Comparison of ENCODE assay signal across 10 mouse cellular contexts in genomic region chr19:46646041-46646481, GRCm38 (mm10). TPM values are rescaled to one million over a fixed set of nuclear protein-coding genes. Genes with fewer than 3 reads are reported as not detected.
A peak's percentile ranks its signal among the peaks of the same experiment; 100 is the strongest.
DNase-seq lines count a peak whose midpoint lies in the region; ATAC-seq and TF ChIP-seq lines count a peak whose summit lies in the region.
"Had no signal": no experiment of that assay in that cellular context is flagged by ENCODE, and none has a peak within 500 bp of the region (broad histone marks: within the 10 kb centered on the region; RNA-seq: fewer than 3 reads in every experiment).

No protein-coding gene starts in this region.

- H3K36me3 ChIP-seq in forebrain, postnatal 0 days (ENCODE audit: insufficient read depth), result no peaks in the 10 kb centered on the region; the same call in 1 of the 2 replicates
- peaks cover 9% of the 10 kb centered on the region for H3K36me3 ChIP-seq in forebrain, embryonic 14.5 days (ENCODE audit: control insufficient read depth, insufficient read depth, low read length)
- H3K36me3 ChIP-seq in lung, postnatal 0 days (ENCODE audit: insufficient read depth, low read length), result peaks cover 4% of the 10 kb centered on the region
- no peaks in the 10 kb centered on the region for H3K36me3 ChIP-seq in hindbrain, embryonic 15.5 days
- no peaks in the 10 kb centered on the region for H3K36me3 ChIP-seq in myocyte (ENCODE audit: control insufficient read depth, insufficient read depth)

- H3K4me2 ChIP-seq in forebrain, postnatal 0 days (ENCODE audit: low read depth), result no peak overlapping the region
- H3K4me2 ChIP-seq in forebrain, embryonic 14.5 days (ENCODE audit: low read length), result no peak overlapping the region
- no peak overlapping the region for H3K4me2 ChIP-seq in lung, postnatal 0 days (replicated peaks; ENCODE audit: low read depth, low read length)
- H3K4me2 ChIP-seq in hindbrain, embryonic 15.5 days, result no peak overlapping the region
- H3K4me2 ChIP-seq in myocyte (ENCODE audit: low read depth), result peak overlapping the region; percentile 76

- no peak overlapping the region for H3ac ChIP-seq in myocyte (ENCODE audit: control insufficient read depth, insufficient read length)

- H3K4me1 ChIP-seq in forebrain, postnatal 0 days (ENCODE audit: insufficient read depth), result peaks cover 6% of the 10 kb centered on the region
- H3K4me1 ChIP-seq in forebrain, embryonic 14.5 days (ENCODE audit: control insufficient read depth, insufficient read depth, low read length), result peaks cover 26% of the 10 kb centered on the region; the same call in 1 of the 2 replicates
- H3K4me1 ChIP-seq in lung, postnatal 0 days (ENCODE audit: insufficient read depth, low read depth, low read length), result peaks cover 46% of the 10 kb centered on the region
- H3K4me1 ChIP-seq in hindbrain, embryonic 15.5 days (replicated peaks), result peaks cover 56% of the 10 kb centered on the region

- TF ChIP-seq POLR2A in myocyte (IDR thresholded peaks at IDR 0.05; ENCODE audit: insufficient read length, low read depth), result no peak

- H3K4me3 ChIP-seq in forebrain, postnatal 0 days (ENCODE audit: low read depth, low read length), result no peak overlapping the region
- H3K4me3 ChIP-seq in forebrain, embryonic 14.5 days (ENCODE audit: low read depth, low read length), result no peak overlapping the region
- H3K4me3 ChIP-seq in lung, postnatal 0 days (ENCODE audit: low read depth, low read length), result no peak overlapping the region
- no peak overlapping the region for H3K4me3 ChIP-seq in hindbrain, embryonic 15.5 days
- no peak overlapping the region for H3K4me3 ChIP-seq in myocyte
- H3K4me3 ChIP-seq: erythroblast, embryonic 14.5 days had no signal

- no peak for ATAC-seq in forebrain, postnatal 0 days
- ATAC-seq in forebrain, embryonic 14.5 days, result no peak
- no peak for ATAC-seq in lung, postnatal 0 days
- no peak for ATAC-seq in hindbrain, embryonic 15.5 days (ENCODE audit: low FRiP score, low read depth)
- ATAC-seq: CD4-positive, CD25-positive, alpha-beta regulatory T cell, adult 4 months had no signal

- H3K9me3 ChIP-seq in forebrain, postnatal 0 days (ENCODE audit: low read length), result no peaks in the 10 kb centered on the region
- H3K9me3 ChIP-seq in forebrain, embryonic 14.5 days (replicated peaks; ENCODE audit: control insufficient read depth, low read length), result no peaks in the 10 kb centered on the region
- H3K9me3 ChIP-seq in lung, postnatal 0 days (ENCODE audit: low read length), result no peaks in the 10 kb centered on the region
- H3K9me3 ChIP-seq in hindbrain, embryonic 15.5 days, result no peaks in the 10 kb centered on the region

- no peak overlapping the region for H3K9ac ChIP-seq in forebrain, postnatal 0 days
- H3K9ac ChIP-seq in forebrain, embryonic 14.5 days (ENCODE audit: low read length), result no peak overlapping the region
- H3K9ac ChIP-seq in lung, postnatal 0 days (replicated peaks; ENCODE audit: low read depth), result no peak overlapping the region
- no peak overlapping the region for H3K9ac ChIP-seq in hindbrain, embryonic 15.5 days

- TF ChIP-seq CTCF in forebrain, postnatal 0 days (IDR thresholded peaks at IDR 0.05; ENCODE audit: low read depth), result no peak
- TF ChIP-seq CTCF in lung, postnatal 0 days (IDR thresholded peaks at IDR 0.05), result no peak

- no peak for DNase-seq in forebrain, postnatal 0 days
- DNase-seq in forebrain, embryonic 14.5 days (ENCODE audit: low spot score), result no peak
- no peak for DNase-seq in lung, postnatal 0 days (ENCODE audit: low spot score)
- no peak for DNase-seq in lung, adult 18-20 months
- no peak for DNase-seq in layer of hippocampus, postnatal 25 days (ENCODE audit: extremely low spot score in 1 of 2, low spot score in 1 of 2)
- no peak for DNase-seq in thymus, postnatal 10 days (ENCODE audit: low spot score in 2 of 2)

- no peak for TF ChIP-seq EP300 in lung, postnatal 0 days (IDR thresholded peaks at IDR 0.05)

- WGBS in forebrain, postnatal 0 days, result 68% methylated on average over 12 of the region's 12 CpGs
- 74% methylated on average over 12 of the region's 12 CpGs for WGBS in forebrain, embryonic 14.5 days
- 71% methylated on average over 12 of the region's 12 CpGs for WGBS in lung, postnatal 0 days
- WGBS in hindbrain, embryonic 15.5 days, result 79% methylated on average over 12 of the region's 12 CpGs

- no peaks in the 10 kb centered on the region for H3K27me3 ChIP-seq in forebrain, postnatal 0 days (ENCODE audit: insufficient read depth, low read length)
- H3K27me3 ChIP-seq in forebrain, embryonic 14.5 days (replicated peaks; ENCODE audit: control insufficient read depth, insufficient read depth, low read length), result no peaks in the 10 kb centered on the region
- no peaks in the 10 kb centered on the region for H3K27me3 ChIP-seq in lung, postnatal 0 days (replicated peaks; ENCODE audit: insufficient read depth, low read length)
- no peaks in the 10 kb centered on the region for H3K27me3 ChIP-seq in hindbrain, embryonic 15.5 days
- no peaks in the 10 kb centered on the region for H3K27me3 ChIP-seq in myocyte (ENCODE audit: control insufficient read depth, insufficient read depth, insufficient read length)

- H3K27ac ChIP-seq in forebrain, postnatal 0 days (ENCODE audit: low read depth, low read length), result peak overlapping the region; percentile 50; the same call in 1 of the 2 replicates
- no peak overlapping the region for H3K27ac ChIP-seq in forebrain, embryonic 14.5 days (ENCODE audit: low read depth, low read length)
- H3K27ac ChIP-seq in lung, postnatal 0 days (ENCODE audit: low read length), result peak overlapping the region; percentile 64; the same call in 1 of the 2 replicates
- peak overlapping the region; percentile 65; the same call in 1 of the 2 replicates for H3K27ac ChIP-seq in hindbrain, embryonic 15.5 days (replicated peaks)

- H3K79me2 ChIP-seq in myocyte (ENCODE audit: control insufficient read depth, insufficient read depth), result peaks cover 13% of the 10 kb centered on the region

TF ChIP-seq in myocyte, 11 proteins besides CTCF, POLR2A, EP300 and RAD21:
- no peak for TF ChIP-seq TCF3 (IDR thresholded peaks at IDR 0.05; ENCODE audit: insufficient read length, low read depth)
- TF ChIP-seq MYOD1 (IDR thresholded peaks at IDR 0.05; ENCODE audit: control insufficient read depth in 1 of 3, insufficient read length in 2 of 3, low read depth in 2 of 3), result peak in 1 of 3 experiments; percentile 22

RNA-seq across cellular contexts. Expression of gene Cyp17a1, which starts 26.9 kb away (rescaled TPM):
- 0.08 TPM in 1 of 2 replicates, not detected in the other for total RNA-seq in forebrain, postnatal 0 days (2014; rRNA removed)
- not detected in 2 replicates for polyA plus RNA-seq in forebrain, postnatal 0 days (2015; fragmentation: Nextera tagmentation; extraction: Ambion mirVana)
- not detected in 2 replicates for polyA plus RNA-seq in forebrain, embryonic 14.5 days (2014; fragmentation: Nextera tagmentation; extraction: Ambion mirVana)
- 0.08 and 0.12 TPM in 2 replicates for polyA plus RNA-seq in lung, postnatal 0 days (2015; fragmentation: Nextera tagmentation; extraction: Ambion mirVana)
- polyA plus RNA-seq in hindbrain, embryonic 15.5 days (2015; fragmentation: Nextera tagmentation; extraction: Ambion mirVana), result not detected in 2 replicates
- polyA plus RNA-seq in myocyte (2012; fragmentation: generic; extraction: Trizol), result not detected
- total RNA-seq in layer of hippocampus, postnatal 25 days (2021), result not detected
- polyA plus RNA-seq: CD4-positive, CD25-positive, alpha-beta regulatory T cell, adult 4 months; erythroblast, embryonic 14.5 days had no signal

RNA-seq across cellular contexts. Expression of gene Borcs7, which starts 43.6 kb away (rescaled TPM):
- 14.4 and 15.2 TPM in 2 replicates for total RNA-seq in forebrain, postnatal 0 days (2014; rRNA removed)
- 20.6 and 29.5 TPM in 2 replicates for polyA plus RNA-seq in forebrain, postnatal 0 days (2015; fragmentation: Nextera tagmentation; extraction: Ambion mirVana)
- polyA plus RNA-seq in forebrain, embryonic 14.5 days (2014; fragmentation: Nextera tagmentation; extraction: Ambion mirVana), result 10.5 and 12.5 TPM in 2 replicates
- 13.0 and 14.3 TPM in 2 replicates for polyA plus RNA-seq in lung, postnatal 0 days (2015; fragmentation: Nextera tagmentation; extraction: Ambion mirVana)
- 23.2 and 25.6 TPM in 2 replicates for polyA plus RNA-seq in hindbrain, embryonic 15.5 days (2015; fragmentation: Nextera tagmentation; extraction: Ambion mirVana)
- 5.3 TPM for polyA plus RNA-seq in myocyte (2012; fragmentation: generic; extraction: Trizol)
- total RNA-seq in layer of hippocampus, postnatal 25 days (2021), result 10 to 100 TPM; 20.2 to 20.6 TPM

RNA-seq across cellular contexts. Expression of gene Wbp1l, which starts 47.2 kb away (rescaled TPM):
- total RNA-seq in forebrain, postnatal 0 days (2014; rRNA removed), result 32.6 and 37.0 TPM in 2 replicates
- polyA plus RNA-seq in forebrain, postnatal 0 days (2015; fragmentation: Nextera tagmentation; extraction: Ambion mirVana), result 16.4 and 25.4 TPM in 2 replicates
- polyA plus RNA-seq in forebrain, embryonic 14.5 days (2014; fragmentation: Nextera tagmentation; extraction: Ambion mirVana), result 23.6 and 25.5 TPM in 2 replicates
- polyA plus RNA-seq in lung, postnatal 0 days (2015; fragmentation: Nextera tagmentation; extraction: Ambion mirVana), result 34.6 and 37.4 TPM in 2 replicates
- polyA plus RNA-seq in hindbrain, embryonic 15.5 days (2015; fragmentation: Nextera tagmentation; extraction: Ambion mirVana), result 37.4 and 41.1 TPM in 2 replicates
- polyA plus RNA-seq in myocyte (2012; fragmentation: generic; extraction: Trizol), result 39.8 TPM
- total RNA-seq in layer of hippocampus, postnatal 25 days (2021), result 10 to 100 TPM; 37.8 to 37.9 TPM
